Mouse (Mus musculus) G1E (cell line): ENCODE measurements around the gene Sap30bp. TPM values are rescaled to one million over a fixed set of nuclear protein-coding genes. Genes with fewer than 3 reads are reported as not detected.
A peak's percentile ranks its signal among the peaks of the same experiment; 100 is the strongest.

Experiments
- ATAC-seq: 2 replicates; pipeline ENCODE4 v1.8.0; 2016; ENCODE audit warnings: mild to moderate bottlenecking; ENCODE audit not compliant: insufficient number of reproducible peaks, poor library complexity, low FRiP score, severe bottlenecking; ENCODE audit errors: extremely low read depth
- DNase-seq: peaks from one replicate; pipeline ENCODE4 v3.0.0; 2012; ENCODE audit warnings: low spot score
- H3K27me3 ChIP-seq: 2 replicates; pipeline ENCODE4 v1.6.1; 2012; ENCODE audit warnings: mild to moderate bottlenecking, low read length, inconsistent platforms; ENCODE audit not compliant: insufficient read depth
- H3K36me3 ChIP-seq: replicated peaks from 2 replicates; pipeline ENCODE3; 2012; ENCODE audit warnings: mild to moderate bottlenecking, inconsistent platforms
- H3K4me1 ChIP-seq: 2 replicates; pipeline ENCODE4 v1.6.1; 2012; ENCODE audit warnings: low read depth, low read length, inconsistent platforms, mixed read lengths; ENCODE audit not compliant: insufficient read depth
- H3K4me3 ChIP-seq: 2 replicates; pipeline ENCODE4 v1.5.1; 2012; ENCODE audit warnings: low read depth, mild to moderate bottlenecking, inconsistent platforms, low read length, moderate library complexity, mixed read lengths
- H3K9me3 ChIP-seq: replicated peaks from 2 replicates; pipeline ENCODE4 v1.6.1; 2012; ENCODE audit warnings: inconsistent platforms
- CTCF ChIP-seq: IDR thresholded peaks from 2 replicates; pipeline ENCODE4 v1.5.1; 2012; ENCODE audit warnings: low read depth, low read length, inconsistent platforms, mixed read lengths
- GATA1 ChIP-seq: IDR thresholded peaks from 2 replicates; pipeline ENCODE4 v1.6.1; 2012; ENCODE audit warnings: borderline replicate concordance, low read length, inconsistent platforms, mixed read lengths
- GATA2 ChIP-seq: IDR thresholded peaks from 2 replicates; pipeline ENCODE4 v1.6.1; 2012; ENCODE audit warnings: low read depth, low read length, inconsistent platforms, borderline replicate concordance
- POLR2AphosphoS5 ChIP-seq: IDR thresholded peaks from 2 replicates; pipeline ENCODE4 v1.6.1; 2012; ENCODE audit warnings: low read depth, low read length, inconsistent platforms; ENCODE audit not compliant: insufficient replicate concordance
- TAL1 ChIP-seq: conservative IDR thresholded peaks from 2 replicates; pipeline ENCODE4 v1.6.1; 2012; ENCODE audit warnings: low read depth, low read length, inconsistent platforms, mixed read lengths
- polyA plus RNA-seq: library from polyadenylated mRNA; stranded (reverse); fragments of >175 nt; gene quantifications from 2 replicates; pipeline ENCODE4 v1.2.3, GENCODE M21; 2012
- total RNA-seq, 2 experiments: library from RNA; stranded (forward) in 1 of 2; stranded (reverse) in 1 of 2; fragments of 200-1000 nt in 1 of 2; fragments of >200 nt in 1 of 2; fragmentation: Nextera tagmentation in 1 of 2; gene quantifications; 2 replicates each; pipeline ENCODE4 v1.2.3; 2014 to 2017

Sap30bp gene
- total and polyA plus RNA-seq, 3 experiments, result 27.8 to 131 (median 30.8) TPM

- Histone ChIP-seq H3K27me3 (peaks cover 18% of the 10 kb centered on the region), H3K36me3 (peaks cover 56% of the 10 kb centered on the region), H3K4me3 (no peak overlapping the region; the same call in 1 of the 2 replicates), H3K9me3 (no peaks in the 10 kb centered on the region), H3K4me1 (peaks cover 91% of the 10 kb centered on the region)
- no peak for ATAC-seq
- no peak for TF ChIP-seq GATA1
- no peak for TF ChIP-seq CTCF
- no peak for TF ChIP-seq TAL1
- TF ChIP-seq POLR2AphosphoS5, result no peak
- no peak for DNase-seq
Observed at GRCm38 (mm10) chr11:116010948-116011347, 77.9 kb downstream of the Sap30bp start.

GRCm38 (mm10) chr11:116011529-116012261 lies 78.6 kb downstream of the Sap30bp start:
- Histone ChIP-seq H3K36me3 (peaks cover 48% of the 10 kb centered on the region), H3K9me3 (no peaks in the 10 kb centered on the region), H3K4me1 (peaks cover 87% of the 10 kb centered on the region), H3K27me3 (peaks cover 21% of the 10 kb centered on the region), H3K4me3 (peak overlapping the region; percentile 83)
- ATAC-seq, result no peak
- TF ChIP-seq GATA1 (no peak), GATA2 (no peak), POLR2AphosphoS5 (no peak), TAL1 (no peak), CTCF (no peak)
- DNase-seq, result no peak

GRCm38 (mm10) chr11:116012262-116012947 lies 79.3 kb downstream of the Sap30bp start, which contains the start of gene Galk1:
TSS of gene Galk1 (minus strand) at chr11:116012719.
- ATAC-seq, result peak; percentile 55; the same call in 1 of the 2 replicates

GRCm38 (mm10) chr11:116014821-116015220 lies 81.7 kb downstream of the Sap30bp start:
- no peak overlapping the region; the same call in 1 of the 2 replicates for H3K4me3 ChIP-seq
- TF ChIP-seq GATA2, result no peak
- TF ChIP-seq TAL1, result peak; percentile 84
- peaks cover 64% of the 10 kb centered on the region for H3K4me1 ChIP-seq
- H3K9me3 ChIP-seq, result no peaks in the 10 kb centered on the region
- peak; percentile 72 for ATAC-seq
- peaks cover 24% of the 10 kb centered on the region for H3K27me3 ChIP-seq
- peak; percentile 68 for DNase-seq
- peaks cover 17% of the 10 kb centered on the region for H3K36me3 ChIP-seq

More at GRCm38 (mm10) chr11:116012262-116012947, 79.3 kb downstream of the Sap30bp start, which contains the start of gene Galk1:
- H3K36me3 ChIP-seq, result peaks cover 41% of the 10 kb centered on the region
- DNase-seq, result peak; percentile 85
- H3K4me1 ChIP-seq, result peaks cover 81% of the 10 kb centered on the region
- peak within 1 kb of the TSS; percentile 83 for H3K4me3 ChIP-seq
- TF ChIP-seq GATA2, result no peak
- TF ChIP-seq TAL1, result no peak
- no peak for TF ChIP-seq CTCF
- no peak for TF ChIP-seq GATA1
- TF ChIP-seq POLR2AphosphoS5, result no peak
- no peaks in the 10 kb centered on the region for H3K9me3 ChIP-seq
- H3K27me3 ChIP-seq, result peaks cover 21% of the 10 kb centered on the region

Other genes with a start within 250 kb of the Sap30bp start
- gene Grb2, start 224.7 kb upstream of the Sap30bp start, total RNA-seq (2014; fragmentation: Nextera tagmentation), result 224 and 234 TPM in 2 replicates
- gene Grb2, start 224.7 kb upstream of the Sap30bp start, total RNA-seq (2017), result 58.3 and 119 TPM in 2 replicates
- gene Grb2, start 224.7 kb upstream of the Sap30bp start, polyA plus RNA-seq, result 209 and 240 TPM in 2 replicates
- 35.9 and 67.9 TPM in 2 replicates for gene Tmem94, start 167.8 kb upstream of the Sap30bp start, total RNA-seq (2014; fragmentation: Nextera tagmentation)
- 8.2 and 18.1 TPM in 2 replicates for gene Tmem94, start 167.8 kb upstream of the Sap30bp start, total RNA-seq (2017)
- gene Tmem94, start 167.8 kb upstream of the Sap30bp start, polyA plus RNA-seq, result 53.1 and 54.9 TPM in 2 replicates
- not detected in 2 replicates for gene Caskin2, start 119.6 kb upstream of the Sap30bp start, total RNA-seq (2014; fragmentation: Nextera tagmentation)
- gene Caskin2, start 119.6 kb upstream of the Sap30bp start, total RNA-seq (2017), result 0.17 and 0.33 TPM in 2 replicates
- 0.02 and 0.04 TPM in 2 replicates for gene Caskin2, start 119.6 kb upstream of the Sap30bp start, polyA plus RNA-seq
- gene Tsen54, start 118.6 kb upstream of the Sap30bp start, total RNA-seq (2014; fragmentation: Nextera tagmentation), result 6.2 and 6.6 TPM in 2 replicates
- 16.8 and 18.7 TPM in 2 replicates for gene Tsen54, start 118.6 kb upstream of the Sap30bp start, total RNA-seq (2017)
- 33.0 and 37.5 TPM in 2 replicates for gene Tsen54, start 118.6 kb upstream of the Sap30bp start, polyA plus RNA-seq
- gene Llgl2, start 109.2 kb upstream of the Sap30bp start, total RNA-seq (2014; fragmentation: Nextera tagmentation), result 9.3 and 10.2 TPM in 2 replicates
- 8.0 and 10.5 TPM in 2 replicates for gene Llgl2, start 109.2 kb upstream of the Sap30bp start, total RNA-seq (2017)
- gene Llgl2, start 109.2 kb upstream of the Sap30bp start, polyA plus RNA-seq, result 18.1 and 22.5 TPM in 2 replicates
- 1.1 TPM in 1 of 2 replicates, not detected in the other for gene Myo15b, start 74.9 kb upstream of the Sap30bp start, total RNA-seq (2014; fragmentation: Nextera tagmentation)
- gene Myo15b, start 74.9 kb upstream of the Sap30bp start, total RNA-seq (2017), result 0.16 and 0.17 TPM in 2 replicates
- 0.33 and 0.35 TPM in 2 replicates for gene Myo15b, start 74.9 kb upstream of the Sap30bp start, polyA plus RNA-seq
- 8.0 and 14.7 TPM in 2 replicates for gene Smim5, start 33.3 kb upstream of the Sap30bp start, total RNA-seq (2014; fragmentation: Nextera tagmentation)
- gene Smim5, start 33.3 kb upstream of the Sap30bp start, total RNA-seq (2017), result 30.0 and 38.1 TPM in 2 replicates
- 10.0 and 11.7 TPM in 2 replicates for gene Smim5, start 33.3 kb upstream of the Sap30bp start, polyA plus RNA-seq
- 2.4 TPM in 1 of 2 replicates, not detected in the other for gene Smim6, start 21.3 kb upstream of the Sap30bp start, total RNA-seq (2014; fragmentation: Nextera tagmentation)
- 0.23 TPM in 1 of 2 replicates, not detected in the other for gene Smim6, start 21.3 kb upstream of the Sap30bp start, total RNA-seq (2017)
- gene Smim6, start 21.3 kb upstream of the Sap30bp start, polyA plus RNA-seq, result not detected in 2 replicates
- 17.4 and 24.9 TPM in 2 replicates for gene Recql5, start 195 bp downstream of the Sap30bp start, total RNA-seq (2014; fragmentation: Nextera tagmentation)
- 16.0 and 23.6 TPM in 2 replicates for gene Recql5, start 195 bp downstream of the Sap30bp start, total RNA-seq (2017)
- gene Recql5, start 195 bp downstream of the Sap30bp start, polyA plus RNA-seq, result 17.3 and 17.4 TPM in 2 replicates
- not detected in 2 replicates for gene Itgb4, start 41.4 kb downstream of the Sap30bp start, total RNA-seq (2014; fragmentation: Nextera tagmentation)
- 0.05 and 0.06 TPM in 2 replicates for gene Itgb4, start 41.4 kb downstream of the Sap30bp start, total RNA-seq (2017)
- gene Itgb4, start 41.4 kb downstream of the Sap30bp start, polyA plus RNA-seq, result 0.13 and 0.17 TPM in 2 replicates
- gene Galk1, start 79.4 kb downstream of the Sap30bp start, total RNA-seq (2014; fragmentation: Nextera tagmentation), result 15.4 and 22.0 TPM in 2 replicates
- gene Galk1, start 79.4 kb downstream of the Sap30bp start, total RNA-seq (2017), result 54.5 and 69.9 TPM in 2 replicates
- gene Galk1, start 79.4 kb downstream of the Sap30bp start, polyA plus RNA-seq, result 148 and 177 TPM in 2 replicates
- 692 and 699 TPM in 2 replicates for gene H3f3b, start 94.7 kb downstream of the Sap30bp start, total RNA-seq (2014; fragmentation: Nextera tagmentation)
- 721 and 745 TPM in 2 replicates for gene H3f3b, start 94.7 kb downstream of the Sap30bp start, total RNA-seq (2017)
- gene H3f3b, start 94.7 kb downstream of the Sap30bp start, polyA plus RNA-seq, result 230 and 336 TPM in 2 replicates
- 50.1 and 58.1 TPM in 2 replicates for gene Unk, start 97.0 kb downstream of the Sap30bp start, total RNA-seq (2014; fragmentation: Nextera tagmentation)
- gene Unk, start 97.0 kb downstream of the Sap30bp start, total RNA-seq (2017), result 17.2 and 19.8 TPM in 2 replicates
- 65.2 and 80.7 TPM in 2 replicates for gene Unk, start 97.0 kb downstream of the Sap30bp start, polyA plus RNA-seq
- gene Unc13d, start 144.7 kb downstream of the Sap30bp start, total RNA-seq (2014; fragmentation: Nextera tagmentation), result 26.1 and 31.4 TPM in 2 replicates
- 63.5 and 81.7 TPM in 2 replicates for gene Unc13d, start 144.7 kb downstream of the Sap30bp start, total RNA-seq (2017)
- gene Unc13d, start 144.7 kb downstream of the Sap30bp start, polyA plus RNA-seq, result 126 and 144 TPM in 2 replicates
- gene Wbp2, start 153.7 kb downstream of the Sap30bp start, total RNA-seq (2014; fragmentation: Nextera tagmentation), result 160 and 169 TPM in 2 replicates
- 55.9 and 61.6 TPM in 2 replicates for gene Wbp2, start 153.7 kb downstream of the Sap30bp start, total RNA-seq (2017)
- gene Wbp2, start 153.7 kb downstream of the Sap30bp start, polyA plus RNA-seq, result 499 and 545 TPM in 2 replicates
- gene Trim47, start 193.9 kb downstream of the Sap30bp start, total RNA-seq (2014; fragmentation: Nextera tagmentation), result not detected in 2 replicates
- 0.12 and 0.27 TPM in 2 replicates for gene Trim47, start 193.9 kb downstream of the Sap30bp start, total RNA-seq (2017)
- 0.08 TPM in 1 of 2 replicates, not detected in the other for gene Trim47, start 193.9 kb downstream of the Sap30bp start, polyA plus RNA-seq
- not detected in 2 replicates for gene Trim65, start 197.8 kb downstream of the Sap30bp start, total RNA-seq (2014; fragmentation: Nextera tagmentation)
- gene Trim65, start 197.8 kb downstream of the Sap30bp start, total RNA-seq (2017), result 0.05 and 0.12 TPM in 2 replicates
- not detected in 2 replicates for gene Trim65, start 197.8 kb downstream of the Sap30bp start, polyA plus RNA-seq
- 99.3 and 125 TPM in 2 replicates for gene Mrpl38, start 205.6 kb downstream of the Sap30bp start, total RNA-seq (2014; fragmentation: Nextera tagmentation)
- gene Mrpl38, start 205.6 kb downstream of the Sap30bp start, total RNA-seq (2017), result 38.3 and 45.7 TPM in 2 replicates
- gene Mrpl38, start 205.6 kb downstream of the Sap30bp start, polyA plus RNA-seq, result 144 and 150 TPM in 2 replicates
- gene Fbf1, start 234.9 kb downstream of the Sap30bp start, total RNA-seq (2014; fragmentation: Nextera tagmentation), result 42.2 and 50.9 TPM in 2 replicates
- gene Fbf1, start 234.9 kb downstream of the Sap30bp start, total RNA-seq (2017), result 25.0 and 35.9 TPM in 2 replicates
- 23.6 and 26.4 TPM in 2 replicates for gene Fbf1, start 234.9 kb downstream of the Sap30bp start, polyA plus RNA-seq